Mouse (Mus musculus): ENCODE data around the gene Shb.

The Shb gene

GRCm38 (mm10) chr4:45505191-45505590, 27.1 kb downstream of the Shb start:
- no peak for DNase-seq (ENCODE audit: low spot score)

GRCm38 (mm10) chr4:45503816-45504215, 28.5 kb downstream of the Shb start:
- no peak for DNase-seq (ENCODE audit: low spot score)

- no peak for DNase-seq (ENCODE audit: low spot score)
Observed at GRCm38 (mm10) chr4:45503380-45503779, 28.9 kb downstream of the Shb start.

GRCm38 (mm10) chr4:45502002-45502401, 30.3 kb downstream of the Shb start:
- peak; percentile 62 for DNase-seq (ENCODE audit: low spot score)

- DNase-seq (ENCODE audit: low spot score): peak; percentile 62
Observed at GRCm38 (mm10) chr4:45500381-45500780, 31.9 kb downstream of the Shb start.

- no peak for DNase-seq (ENCODE audit: low spot score)
Observed at GRCm38 (mm10) chr4:45499556-45499955, 32.7 kb downstream of the Shb start.

GRCm38 (mm10) chr4:45499081-45499480, 33.2 kb downstream of the Shb start:
- no peak for DNase-seq (ENCODE audit: low spot score)

- no peak for DNase-seq (ENCODE audit: low spot score)
Observed at GRCm38 (mm10) chr4:45498345-45498744, 33.9 kb downstream of the Shb start.

GRCm38 (mm10) chr4:45497282-45497681, 35.0 kb downstream of the Shb start:
- no peak for DNase-seq (ENCODE audit: low spot score)

GRCm38 (mm10) chr4:45495531-45496201, 36.6 kb downstream of the Shb start:
- no peak for DNase-seq (ENCODE audit: low spot score)

- no peak for DNase-seq (ENCODE audit: low spot score)
Observed at GRCm38 (mm10) chr4:45493786-45494400, 38.4 kb downstream of the Shb start.

- no peak for DNase-seq (ENCODE audit: low spot score)
Observed at GRCm38 (mm10) chr4:45493118-45493517, 39.2 kb downstream of the Shb start.

GRCm38 (mm10) chr4:45492681-45493081, 39.6 kb downstream of the Shb start:
- peak; percentile 36 for DNase-seq (ENCODE audit: low spot score)

- no peak for DNase-seq (ENCODE audit: low spot score)
Observed at GRCm38 (mm10) chr4:45491685-45492601, 40.3 kb downstream of the Shb start.

- DNase-seq (ENCODE audit: low spot score): peak; percentile 36
Observed at GRCm38 (mm10) chr4:45491119-45491679, 41.1 kb downstream of the Shb start.

- DNase-seq (ENCODE audit: low spot score): no peak
Observed at GRCm38 (mm10) chr4:45490036-45490752, 42.1 kb downstream of the Shb start.

GRCm38 (mm10) chr4:45489141-45490035, 42.9 kb downstream of the Shb start:
- peak; percentile 93 for DNase-seq (ENCODE audit: low spot score)

GRCm38 (mm10) chr4:45487681-45488081, 44.6 kb downstream of the Shb start:
- peak; percentile 91 for DNase-seq (ENCODE audit: low spot score)

- DNase-seq (ENCODE audit: low spot score): no peak
Observed at GRCm38 (mm10) chr4:45485024-45485423, 47.2 kb downstream of the Shb start.
